Mouse (Mus musculus): ENCODE results near the gene Sez6.

Sez6 gene

DNA sequence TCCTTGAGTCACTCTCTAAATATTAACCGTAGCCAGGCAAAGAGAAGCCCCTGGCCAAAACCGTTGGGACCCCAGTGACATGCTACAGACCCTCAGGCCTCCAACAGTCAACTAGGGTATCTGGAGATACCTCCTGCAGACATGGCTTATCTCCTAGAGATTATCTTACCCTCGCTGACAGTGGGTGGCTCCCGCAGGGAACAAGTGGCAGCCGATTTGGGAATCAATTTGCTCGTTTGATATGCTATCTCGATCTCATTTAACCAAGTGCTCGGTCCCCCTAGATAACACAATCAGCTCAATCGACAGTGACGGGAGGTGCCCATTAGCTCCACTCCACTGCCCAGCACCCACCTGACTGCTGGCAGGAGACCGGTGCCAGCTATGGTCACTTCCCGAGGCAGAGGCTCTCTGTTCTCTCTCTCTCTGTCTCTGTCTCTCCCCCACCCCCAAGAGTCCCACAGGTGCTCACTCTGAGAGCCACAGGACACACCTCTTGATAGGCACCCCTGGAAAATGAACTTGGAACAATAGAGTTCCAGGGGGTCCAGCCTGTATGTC, 19.6 kb downstream of the Sez6 start:
- no peak for DNase-seq

- DNase-seq: no peak
Measured at GRCm38 (mm10) chr11:77950797-77951228, 20.2 kb downstream of the Sez6 start.

- DNase-seq: peak; percentile 21
Measured at GRCm38 (mm10) chr11:77953671-77954070, 23.1 kb downstream of the Sez6 start.

- DNase-seq: no peak
Measured at GRCm38 (mm10) chr11:77956428-77956827, 25.8 kb downstream of the Sez6 start.

DNA sequence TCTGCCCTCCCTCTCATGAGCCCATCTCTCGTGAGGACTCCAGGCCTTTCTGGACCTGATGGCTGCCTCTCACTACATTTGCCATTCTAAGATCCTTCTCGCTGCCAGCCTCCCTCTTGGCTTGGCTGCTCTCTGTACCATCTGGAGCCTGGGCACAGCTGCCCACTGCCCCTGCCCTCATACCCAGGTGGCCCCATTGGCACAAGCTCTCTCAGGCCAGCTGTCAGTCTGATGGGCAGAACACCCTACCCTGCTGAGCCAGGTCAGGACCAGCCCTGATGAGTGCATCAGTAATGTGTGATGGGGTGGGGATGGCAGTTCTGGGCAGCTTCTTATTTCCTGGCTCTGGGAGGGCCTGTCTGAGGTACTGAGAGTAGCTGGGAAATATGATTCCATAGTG, 27.7 kb downstream of the Sez6 start:
- no peak for DNase-seq

DNA sequence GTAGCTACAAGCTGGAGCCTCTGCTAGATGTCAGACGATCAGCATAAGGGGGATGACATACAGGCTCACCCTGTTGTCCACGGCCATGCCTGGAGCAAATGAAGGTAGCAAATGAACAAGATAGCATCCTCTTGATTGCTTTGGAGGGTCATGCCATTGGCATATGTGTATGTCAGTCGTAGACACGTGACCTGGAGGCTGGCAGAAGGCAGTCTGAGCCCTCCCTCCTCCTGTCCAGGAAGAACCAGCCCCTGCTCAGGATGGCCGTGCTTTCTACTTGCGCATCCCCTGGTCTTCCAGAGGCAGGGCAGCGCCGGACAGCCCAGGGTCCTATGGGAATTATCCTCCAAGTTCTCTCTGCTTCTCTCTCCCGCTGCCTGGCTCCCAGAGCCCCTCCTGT, 28.3 kb downstream of the Sez6 start:
- DNase-seq: no peak

GRCm38 (mm10) chr11:77960199-77960598, 29.6 kb downstream of the Sez6 start:
- no peak for DNase-seq

DNA sequence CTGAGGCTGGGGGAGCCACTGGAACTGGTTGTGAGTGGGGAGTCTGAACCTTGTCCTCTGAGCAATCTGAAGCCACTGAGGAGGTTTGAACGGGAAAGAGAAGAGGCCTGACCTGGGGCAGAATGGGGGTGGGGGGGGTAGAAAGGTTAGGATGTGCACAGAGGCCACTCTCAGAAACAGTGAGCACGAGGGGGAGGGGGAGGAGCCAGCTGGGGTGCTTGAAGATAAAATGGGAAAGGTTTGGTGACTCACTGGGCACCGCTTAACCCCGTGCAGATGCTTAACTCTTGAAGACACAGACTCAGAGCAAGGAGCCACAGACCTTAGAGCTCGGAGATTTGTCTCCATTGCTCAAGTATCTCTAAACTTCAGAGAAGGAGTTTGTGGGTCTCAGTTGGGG, 30.3 kb downstream of the Sez6 start:
- DNase-seq: no peak

- DNase-seq: no peak
Measured at GRCm38 (mm10) chr11:77962946-77963345, 32.3 kb downstream of the Sez6 start.

DNA sequence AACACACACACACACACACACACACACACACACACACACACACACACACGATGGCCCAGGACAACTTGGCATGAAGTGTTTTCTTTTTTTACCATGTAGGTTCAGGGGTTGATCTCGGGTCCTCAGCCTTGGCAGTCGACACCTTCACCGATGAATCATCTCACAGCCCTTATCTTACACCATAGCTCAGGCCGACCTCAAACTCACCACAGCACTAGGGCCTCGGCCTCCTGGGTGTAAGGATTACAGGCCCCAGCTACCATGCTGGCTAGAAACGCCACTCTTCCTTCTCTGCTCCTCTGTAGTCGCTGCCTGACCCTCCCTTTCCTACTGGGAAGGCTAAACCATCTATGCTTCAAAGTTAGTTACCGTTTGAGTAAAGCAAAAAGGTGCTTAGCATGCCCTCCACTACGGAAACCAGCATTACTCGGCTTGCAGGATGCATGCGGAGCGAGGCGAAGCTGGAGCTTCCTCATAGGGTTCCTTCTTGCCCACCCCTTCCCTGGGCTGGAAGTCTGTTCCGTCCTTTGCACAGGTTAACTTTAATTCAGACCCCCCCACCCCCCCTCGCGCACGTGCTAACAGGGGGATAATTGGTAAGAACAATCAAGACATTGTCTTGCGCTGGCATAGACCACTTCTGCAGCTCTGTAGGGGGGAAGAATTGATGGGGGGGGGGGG, 34.0 kb downstream of the Sez6 start:
- DNase-seq: no peak

GRCm38 (mm10) chr11:77965101-77966036, 34.8 kb downstream of the Sez6 start:
- no peak for DNase-seq

- no peak for DNase-seq
Measured at GRCm38 (mm10) chr11:77966037-77966391, 35.4 kb downstream of the Sez6 start.

DNA sequence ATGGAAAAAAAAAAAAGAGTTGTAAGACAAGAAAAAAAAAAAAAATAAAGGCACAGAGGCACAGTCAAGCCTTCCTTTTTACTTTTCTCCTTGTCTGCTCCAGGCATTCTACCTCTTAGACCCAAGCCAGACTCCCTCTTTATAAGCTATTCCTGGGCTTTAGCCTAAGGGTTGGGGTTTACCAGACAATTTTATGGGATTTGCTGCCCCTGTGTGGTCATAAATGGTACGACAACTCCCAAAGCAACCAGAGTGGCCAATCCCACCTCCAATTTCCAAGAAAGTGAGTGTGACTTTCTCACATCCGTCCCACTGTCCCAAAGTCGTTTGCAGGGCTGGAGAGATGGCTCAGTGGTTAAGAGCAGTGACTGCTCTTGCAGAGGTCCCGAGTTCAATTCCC, 36.5 kb downstream of the Sez6 start:
- DNase-seq: peak; percentile 84

- DNase-seq: no peak
Measured at GRCm38 (mm10) chr11:77968786-77969185, 38.2 kb downstream of the Sez6 start.

- DNase-seq: no peak
Measured at GRCm38 (mm10) chr11:77970718-77971117, 40.1 kb downstream of the Sez6 start.

DNA sequence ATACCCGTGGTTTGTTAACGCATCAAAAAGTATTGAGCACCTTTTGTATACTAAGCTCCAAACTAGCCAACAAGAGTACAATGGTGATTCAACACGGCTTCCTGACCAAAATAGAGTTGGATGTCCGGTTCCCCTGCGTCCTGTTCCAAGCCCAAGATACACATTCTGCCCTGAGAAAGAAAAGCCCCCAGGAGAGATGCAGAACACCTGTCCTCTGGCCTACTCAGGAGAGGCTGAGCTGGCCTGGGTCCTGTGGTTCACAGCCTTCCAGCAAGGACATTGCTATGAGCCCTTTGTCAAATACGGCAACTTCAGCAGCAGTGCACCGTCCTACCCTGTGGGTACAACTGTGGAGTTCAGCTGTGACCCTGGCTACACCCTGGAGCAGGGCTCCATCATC, 42.9 kb downstream of the Sez6 start:
- no peak for DNase-seq

DNA sequence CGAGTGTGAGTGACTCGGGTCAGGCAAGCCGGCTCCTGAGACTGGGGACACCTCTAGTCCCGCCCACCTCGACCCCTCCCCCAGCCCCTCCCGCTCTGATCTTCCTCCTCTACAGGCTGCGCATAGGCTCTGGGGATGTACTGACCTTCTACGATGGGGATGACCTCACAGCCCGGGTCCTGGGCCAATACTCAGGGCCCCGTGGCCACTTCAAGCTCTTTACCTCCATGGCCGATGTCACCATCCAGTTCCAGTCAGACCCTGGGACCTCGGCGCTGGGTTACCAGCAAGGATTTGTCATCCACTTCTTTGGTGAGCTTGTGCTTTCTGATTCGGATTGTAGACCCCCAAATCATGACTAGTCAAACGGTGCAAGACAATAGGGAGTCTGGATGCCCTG, 43.7 kb downstream of the Sez6 start:
- no peak for DNase-seq

GRCm38 (mm10) chr11:77975873-77976272, 45.3 kb downstream of the Sez6 start:
- DNase-seq: no peak

DNA sequence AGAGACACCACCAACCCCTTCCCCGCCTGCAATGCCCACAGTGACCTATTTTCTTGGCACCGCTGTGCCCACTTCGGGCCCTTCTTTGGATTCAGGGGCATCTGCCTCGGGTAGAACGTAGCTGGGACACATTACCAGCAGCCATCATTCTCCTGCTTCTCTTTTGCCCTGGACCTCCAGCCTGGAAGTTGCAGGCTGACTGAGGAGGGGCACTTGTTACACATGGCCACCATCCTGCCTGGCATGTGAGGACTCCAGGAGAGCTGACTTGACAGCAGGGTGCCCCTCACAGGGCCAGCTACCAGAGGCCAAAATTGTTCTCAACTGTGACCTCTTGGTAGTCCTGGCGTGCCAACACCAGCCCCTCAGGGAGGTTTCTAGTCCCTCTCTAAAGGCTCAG, 47.6 kb downstream of the Sez6 start:
- DNase-seq: no peak

DNA sequence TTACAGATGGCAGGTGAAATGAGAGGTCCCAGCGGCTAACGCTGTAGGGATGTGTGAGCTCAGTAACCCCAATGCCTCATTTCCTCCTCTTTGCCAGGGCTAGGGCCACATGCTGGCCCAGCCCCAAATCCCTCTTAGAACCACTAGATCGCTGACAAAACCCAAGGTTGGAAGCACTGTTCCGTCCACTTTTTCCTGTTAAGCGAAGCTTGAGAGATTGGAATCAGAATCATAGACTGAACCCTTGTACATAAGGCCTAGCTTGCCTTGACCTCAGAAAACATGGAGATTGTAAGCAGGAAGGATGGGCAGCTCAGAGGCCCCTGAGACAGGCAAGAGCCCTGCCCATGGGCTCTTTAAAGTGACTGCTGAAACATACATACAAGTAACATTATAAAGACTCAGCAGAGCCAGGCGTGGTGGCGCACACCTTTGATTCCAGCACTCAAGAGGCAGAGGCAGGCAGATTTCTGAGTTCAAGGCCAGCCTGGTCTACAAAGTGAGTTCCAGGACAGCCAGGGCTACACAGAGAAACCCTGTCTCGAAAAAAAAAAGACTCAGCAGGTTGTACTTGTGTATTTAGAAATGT, 48.7 kb downstream of the Sez6 start:
- no peak for DNase-seq

DNA sequence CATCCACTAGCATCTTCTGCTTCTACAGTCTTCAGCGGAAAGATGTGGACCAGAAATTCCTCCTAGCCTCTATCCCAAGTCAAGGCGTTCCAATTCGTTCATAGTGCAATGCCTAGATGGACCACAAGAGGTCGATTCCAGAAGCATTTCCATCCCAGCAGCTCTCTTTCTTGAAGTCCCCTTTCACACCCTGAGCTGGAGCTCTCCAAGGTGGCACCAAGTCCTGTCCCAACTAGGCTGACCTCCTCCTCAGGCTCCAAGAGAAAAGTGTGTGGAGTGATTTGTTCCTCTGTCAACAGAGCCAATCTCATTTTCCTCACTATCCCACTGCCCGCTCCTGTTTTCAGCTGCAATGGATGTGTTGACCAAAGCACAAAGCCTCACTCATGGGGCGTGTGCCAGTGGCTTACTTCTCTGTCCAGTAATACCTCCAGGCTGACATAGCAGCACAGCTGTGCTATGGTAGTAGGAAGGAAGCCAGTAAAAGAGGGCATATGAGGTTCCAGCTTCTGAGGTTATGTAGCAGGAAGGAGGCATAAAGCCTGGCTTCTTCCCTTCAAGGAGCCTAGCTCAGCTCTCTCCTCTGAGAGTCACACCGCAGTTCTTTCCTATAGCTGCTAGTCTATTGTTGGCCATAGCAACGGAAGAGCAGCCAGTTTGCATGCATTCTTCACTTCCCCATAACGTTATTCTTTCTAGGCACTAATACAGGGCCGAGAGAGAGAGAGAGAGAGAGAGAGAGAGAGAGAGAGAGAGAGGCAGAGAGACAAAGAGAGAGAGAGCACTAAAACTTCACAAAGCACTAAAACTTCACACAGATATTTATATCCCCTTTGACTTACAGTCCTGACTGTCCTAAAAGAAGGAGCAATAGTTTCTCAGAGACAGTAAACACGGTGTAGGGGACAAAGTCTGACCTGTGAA, 49.9 kb downstream of the Sez6 start:
- peak; percentile 79 for DNase-seq
